Mouse (Mus musculus) spleen, postnatal 14 days (tissue): ENCODE data around the gene 2010003K11Rik.

Experiments
- DNase-seq, 2 experiments: peaks; one replicate each; pipeline ENCODE4 v3.0.0; 2021 to 2022; ENCODE audit warnings: low spot score in 2 of 2

The 2010003K11Rik gene

DNA sequence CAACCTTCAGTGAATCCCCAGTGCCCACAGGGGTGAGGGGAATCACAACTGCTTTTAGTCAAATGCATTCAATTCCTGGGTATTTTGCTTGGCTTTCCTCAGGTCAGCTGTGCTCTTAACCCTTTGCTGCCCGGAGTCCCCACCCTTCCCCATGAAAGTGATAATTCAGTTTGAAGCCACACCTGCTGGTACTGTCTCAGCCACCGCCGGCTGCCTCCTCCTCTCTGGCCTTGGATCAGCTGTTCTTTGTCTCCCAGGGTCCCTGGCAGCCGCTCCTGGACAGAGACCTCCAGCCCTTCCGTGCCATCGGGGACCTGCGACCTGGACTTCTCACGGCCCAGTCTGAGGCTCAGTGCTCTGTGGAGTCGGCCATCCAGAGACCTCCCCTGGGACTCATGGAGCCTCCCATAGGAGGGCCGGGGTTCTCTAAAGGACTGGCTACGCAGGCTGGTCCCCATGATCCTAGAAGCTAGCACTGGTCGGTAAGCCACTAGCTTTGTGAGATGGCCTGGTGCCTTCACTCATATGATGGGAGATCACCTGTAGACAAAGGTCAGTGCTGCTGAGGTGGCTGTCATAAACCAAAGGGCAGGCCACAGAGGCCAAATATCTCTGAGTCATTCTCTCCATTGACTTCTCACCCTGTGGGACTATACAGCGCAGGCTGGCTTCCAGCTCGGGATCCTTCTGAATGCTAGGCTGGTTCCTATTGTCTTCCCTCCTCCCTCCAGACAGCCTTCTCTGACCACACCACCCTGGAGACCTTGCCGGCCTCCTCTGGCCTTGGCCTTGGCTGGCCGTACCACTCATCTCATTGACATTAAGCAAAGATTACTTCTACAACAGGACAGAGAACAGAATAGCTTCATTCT is at the start of gene 2010003K11Rik:
Gene 2010003K11Rik, minus strand, starts transcription at position 522 of the 872 bp plus-strand sequence.
- no peak for DNase-seq

GRCm38 (mm10) chr19:4547801-4548200 is 49.4 kb upstream of the 2010003K11Rik start:
- DNase-seq, result no peak

GRCm38 (mm10) chr19:4545841-4546240 is 47.5 kb upstream of the 2010003K11Rik start:
- no peak for DNase-seq

- no peak for DNase-seq
Observed at GRCm38 (mm10) chr19:4545091-4545490, 46.7 kb upstream of the 2010003K11Rik start.

GRCm38 (mm10) chr19:4542081-4542480 is 43.7 kb upstream of the 2010003K11Rik start:
- DNase-seq, result no peak

DNA sequence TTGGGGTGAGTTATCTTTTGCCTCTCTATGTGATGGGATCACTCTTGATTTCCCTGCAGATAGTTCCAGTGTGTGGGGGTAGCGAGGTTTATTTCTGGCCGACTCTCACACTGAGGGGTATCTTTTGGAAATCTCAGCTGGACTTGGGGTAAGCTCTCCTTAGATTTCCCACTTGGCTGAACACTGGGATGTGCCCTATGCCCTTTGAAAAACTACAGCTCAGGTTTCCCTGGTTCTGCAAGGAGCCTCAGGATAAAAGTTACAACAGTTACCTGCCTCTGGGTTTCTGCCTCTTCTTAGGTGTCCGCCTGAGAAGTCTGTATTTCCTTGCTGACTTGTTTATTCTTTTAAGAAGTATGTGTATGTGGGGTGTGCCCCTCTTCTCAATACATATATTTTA is 42.6 kb upstream of the 2010003K11Rik start:
- DNase-seq, result no peak

GRCm38 (mm10) chr19:4540263-4540662 is 41.9 kb upstream of the 2010003K11Rik start:
- no peak for DNase-seq

DNA sequence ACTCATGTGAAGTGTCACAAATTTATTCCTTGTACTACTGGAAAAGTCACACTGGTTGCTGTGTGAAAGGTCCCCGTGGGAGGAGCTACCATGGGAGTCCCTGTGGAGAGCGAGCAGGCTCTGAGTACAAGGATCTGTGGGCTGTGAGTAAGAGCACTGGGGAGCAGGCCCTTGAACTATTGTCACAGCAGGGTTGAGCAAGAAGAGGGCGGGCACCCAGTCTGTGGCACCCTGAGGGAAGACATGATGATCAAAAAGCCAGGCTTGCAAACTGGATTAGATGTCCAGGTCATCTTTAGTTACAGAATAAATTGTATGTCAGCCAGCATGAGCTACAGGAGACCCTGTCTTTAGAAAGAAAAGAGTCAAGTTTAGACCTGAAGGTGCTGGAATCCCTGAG is 38.2 kb upstream of the 2010003K11Rik start:
- DNase-seq, result no peak

DNA sequence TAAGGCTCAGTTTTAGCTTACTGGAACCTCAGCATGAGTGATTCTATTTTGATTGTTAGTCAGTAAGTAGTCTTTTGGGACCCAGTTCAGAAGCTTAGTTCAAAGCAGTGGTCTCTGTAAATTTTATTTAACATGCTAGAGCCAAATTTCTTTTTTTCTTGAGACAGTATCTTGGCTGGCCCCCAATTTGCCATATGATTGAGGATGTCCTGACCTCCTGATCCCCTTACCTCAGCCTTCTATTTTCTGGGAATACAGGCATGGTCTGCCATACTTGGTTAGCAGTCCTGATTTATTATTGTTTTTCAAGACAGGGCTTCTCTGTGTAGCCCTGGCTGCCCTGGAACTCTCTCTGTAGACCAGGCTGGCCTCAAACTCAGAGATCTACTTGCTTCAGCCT is 37.5 kb upstream of the 2010003K11Rik start:
- no peak for DNase-seq

GRCm38 (mm10) chr19:4534646-4535045 is 36.3 kb upstream of the 2010003K11Rik start:
- no peak for DNase-seq

DNA sequence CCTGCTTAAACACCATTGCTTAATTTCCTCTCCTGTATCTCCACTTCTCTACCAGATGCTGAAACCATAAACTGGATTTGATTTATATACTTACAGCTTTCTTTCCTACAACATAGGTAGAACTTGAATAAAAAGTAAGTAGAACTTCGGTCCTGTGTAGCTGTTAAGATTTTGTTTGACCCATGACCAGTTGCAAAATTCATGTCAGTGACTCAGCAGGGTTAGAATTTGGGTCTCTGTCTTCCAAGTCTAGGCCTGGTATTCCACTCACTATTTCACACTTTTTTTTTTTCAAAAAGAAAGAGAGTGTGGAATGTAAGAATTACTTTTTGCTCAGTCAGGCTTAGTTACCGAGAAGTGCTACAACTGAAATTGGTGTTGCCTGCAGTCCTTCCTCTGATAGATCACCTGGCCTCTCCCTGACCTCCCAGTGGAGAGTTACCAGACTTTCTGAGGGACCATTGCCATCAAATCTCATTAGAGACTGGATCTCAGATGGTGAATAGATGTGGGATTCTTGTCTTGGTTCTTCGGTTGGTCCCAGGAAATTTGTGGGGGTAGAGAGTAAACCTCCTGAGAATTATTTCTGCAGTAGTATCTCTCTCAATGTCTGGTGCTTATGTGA is 23.2 kb upstream of the 2010003K11Rik start:
- no peak for DNase-seq

DNA sequence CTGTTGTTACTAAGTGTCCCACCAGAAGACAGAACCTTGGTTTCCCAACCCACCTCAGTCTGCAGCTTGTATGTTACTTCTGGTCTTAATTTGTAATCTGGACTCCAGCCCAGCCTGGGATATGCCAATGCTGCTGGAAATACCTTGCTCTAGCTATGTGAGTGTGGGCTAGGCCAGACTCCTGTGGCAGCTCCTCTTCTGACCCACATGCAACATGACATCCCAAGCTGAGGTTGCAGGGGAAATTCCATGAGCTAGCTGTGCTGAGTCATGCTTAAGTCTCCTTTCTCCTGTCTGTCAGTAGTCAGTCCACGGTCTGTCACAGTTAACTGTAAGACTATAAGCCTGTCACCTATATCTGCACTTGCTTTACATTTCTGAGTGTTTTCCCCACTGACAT is 19.1 kb upstream of the 2010003K11Rik start:
- no peak for DNase-seq

DNA sequence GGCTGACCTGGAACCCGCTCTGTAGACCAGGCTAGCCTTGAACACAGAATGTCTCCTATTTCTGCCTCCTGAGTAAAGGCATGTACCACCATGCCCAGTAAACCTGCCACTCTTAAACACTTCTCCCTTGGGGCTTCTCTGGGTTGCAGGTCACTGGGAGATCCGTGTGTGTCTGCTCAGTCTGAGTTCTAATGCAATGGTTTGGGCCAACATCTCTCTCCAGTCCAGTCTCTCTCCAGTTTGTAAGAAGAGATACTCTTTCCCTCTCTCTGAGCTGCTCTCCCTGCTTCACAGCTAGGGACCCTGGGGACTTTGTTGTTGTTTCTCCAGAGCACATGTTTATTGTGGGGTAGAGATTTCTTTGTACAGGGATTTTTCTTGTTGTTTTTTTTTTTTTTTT is 17.9 kb upstream of the 2010003K11Rik start:
- no peak for DNase-seq

DNA sequence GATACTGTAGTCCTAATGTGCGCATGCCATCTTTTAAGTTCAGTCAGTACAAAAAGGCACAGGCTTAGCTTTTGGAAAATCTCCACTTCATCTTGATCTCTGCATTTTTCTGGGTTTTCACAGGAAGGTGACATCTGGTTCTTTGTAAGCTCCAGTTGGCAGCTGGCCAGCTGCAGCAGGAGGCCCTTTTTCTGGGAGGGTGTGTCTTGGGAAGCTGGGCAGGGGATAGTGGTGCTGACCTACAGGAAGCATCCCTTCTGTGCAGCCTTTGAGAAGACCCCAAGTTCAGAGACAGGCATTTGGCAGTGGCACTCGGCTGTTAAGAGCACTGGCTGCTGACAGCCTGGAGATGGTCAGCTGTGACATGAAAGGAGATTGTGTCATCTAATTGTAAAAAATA is 17.4 kb upstream of the 2010003K11Rik start:
- no peak for DNase-seq

- DNase-seq, result no peak
Observed at GRCm38 (mm10) chr19:4513236-4513858, 15.0 kb upstream of the 2010003K11Rik start.

DNA sequence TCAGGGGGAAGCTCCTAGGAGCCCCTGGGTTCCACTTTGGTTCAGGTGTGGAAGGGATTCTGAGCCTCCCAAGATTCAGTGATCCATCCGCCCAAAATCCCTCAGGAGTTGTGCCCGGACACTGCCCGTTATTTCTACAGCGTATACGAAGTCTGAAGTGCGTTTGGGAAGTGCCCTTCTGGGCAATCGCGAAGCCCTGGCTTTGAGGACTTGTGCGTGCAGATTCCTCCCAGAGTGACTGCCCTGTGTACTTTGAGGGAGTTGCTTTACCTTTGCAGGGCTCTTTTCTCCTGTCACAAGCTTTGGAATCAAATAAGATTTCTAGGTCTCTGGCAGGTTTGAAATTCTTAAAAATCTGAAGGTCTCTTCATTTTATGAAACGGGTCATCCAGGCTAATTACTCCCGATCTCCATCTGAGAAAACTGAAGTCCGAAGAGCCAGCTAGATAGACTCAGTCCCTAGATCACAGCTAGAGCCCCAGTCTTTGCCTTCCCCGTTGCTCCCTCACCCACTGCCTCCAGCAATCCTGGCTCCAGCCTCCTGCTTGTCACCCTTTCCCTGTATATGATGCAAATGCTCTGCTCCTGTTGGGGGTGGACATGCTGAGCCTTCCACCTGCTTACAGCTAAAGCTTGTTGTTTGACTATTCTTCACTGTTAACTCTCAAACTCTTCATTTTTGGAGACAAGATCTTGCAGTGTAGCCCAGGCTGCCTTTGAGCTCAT is 12.9 kb upstream of the 2010003K11Rik start:
- no peak for DNase-seq

DNA sequence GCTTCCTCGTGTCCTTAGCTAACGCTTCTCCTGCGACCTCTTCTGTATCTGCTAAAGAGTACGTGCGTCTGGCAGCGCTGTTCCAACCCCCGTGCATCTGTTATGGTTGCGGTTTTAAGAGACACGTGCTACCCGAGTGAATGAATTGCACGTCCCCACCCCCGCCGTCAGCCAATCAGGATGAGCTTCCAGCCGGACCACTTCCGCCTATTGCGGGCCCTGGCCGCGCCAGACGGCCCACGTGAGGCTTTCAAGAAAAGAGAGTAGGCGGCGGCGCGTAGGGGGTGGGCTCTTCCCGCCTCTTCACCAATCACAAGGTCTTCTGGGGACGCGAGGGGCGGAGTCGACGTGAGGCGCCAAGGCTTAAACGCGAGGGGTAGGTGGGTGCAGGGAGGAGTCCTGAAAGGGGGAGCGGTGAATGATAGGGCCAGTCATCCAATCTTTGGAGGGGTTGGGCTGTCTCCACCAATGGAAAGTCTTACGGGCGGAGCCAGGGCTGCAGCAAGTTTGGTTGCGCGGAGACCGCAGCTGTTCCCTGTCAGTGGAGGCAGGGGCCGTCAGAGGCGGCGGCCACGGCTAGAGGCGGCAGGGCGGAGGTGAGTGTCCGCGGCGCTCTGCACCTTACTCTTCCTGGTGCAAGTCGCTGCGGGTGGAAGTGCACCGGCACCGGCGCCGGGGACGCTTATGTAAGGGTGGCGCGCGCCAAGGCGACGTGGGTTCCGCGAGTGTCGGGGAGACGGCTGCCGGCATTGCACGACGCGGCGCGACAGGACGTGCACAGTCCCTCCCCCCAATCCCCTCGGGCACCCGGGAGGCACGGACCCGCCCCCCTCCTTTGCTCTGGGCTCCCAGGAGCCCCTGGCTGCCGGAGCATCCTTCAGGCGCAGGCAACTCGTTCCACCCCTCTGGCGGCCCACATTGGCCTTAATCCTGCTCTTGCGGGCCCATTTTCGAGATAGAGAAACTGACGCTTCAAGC is 11.9 kb upstream of the 2010003K11Rik start, which contains the start of gene Pcx:
Gene Pcx, plus strand, starts transcription at position 487 of the 978 bp plus-strand sequence.
- DNase-seq, result peak; percentile 96

- DNase-seq, result no peak
Observed at GRCm38 (mm10) chr19:4507746-4508145, 9.4 kb upstream of the 2010003K11Rik start.

GRCm38 (mm10) chr19:4504830-4505229 is 6.4 kb upstream of the 2010003K11Rik start:
- DNase-seq, result no peak

- DNase-seq, result no peak
Observed at GRCm38 (mm10) chr19:4502701-4503100, 4.3 kb upstream of the 2010003K11Rik start.
